Comparison of ENCODE assay signal across 16 mouse cellular contexts in genomic region chr3:30394911-30395310, GRCm38 (mm10).
A peak's percentile ranks its signal among the peaks of the same experiment; 100 is the strongest.
DNase-seq lines count a peak whose midpoint lies in the region; ATAC-seq lines count a peak whose summit lies in the region.
"Had no signal": no experiment of that assay in that cellular context is flagged by ENCODE, and none has a peak within 500 bp of the region (broad histone marks: within the 10 kb centered on the region; RNA-seq: fewer than 3 reads in every experiment).

No protein-coding gene starts in this region.

- no peak for ATAC-seq in cerebellum, adult (ENCODE audit: insufficient number of reproducible peaks, low FRiP score, low TSS enrichment)
- ATAC-seq: forebrain, embryonic 14.5 days; forebrain, embryonic 16.5 days had no signal

- DNase-seq in cerebellum, postnatal 14 days = peak; percentile 55 to 57
- DNase-seq in heart, adult 11 months = peak; percentile 54
- DNase-seq in heart, postnatal 14 days = no peak
- peak; percentile 45 for DNase-seq in left cerebral cortex, postnatal 4 days
- no peak for DNase-seq in left cerebral cortex, adult 11 months (ENCODE audit: low spot score)
- DNase-seq: adrenal gland, adult 2 months; adrenal gland, postnatal 10 days; adrenal gland, postnatal 25 days; cerebellum, adult 18-20 months; cerebellum, adult 8-10 months; cerebellum, adult 9-11 months; cerebellum, postnatal 36 days; embryo, embryonic 11 days had no signal

- intact Hi-C loops in heart, postnatal 14 days (cut with DNase I) = no loop called here
- intact Hi-C loops in left cerebral cortex, postnatal 4 days (cut with DNase I) = no loop called here

Comparison
In these comparisons a context has a peak if more than half of its experiments do, and no peak if none do; other contexts are left out.
1. DNase-seq: peak in cerebellum, postnatal 14 days (2 of 2), heart, adult 11 months (single experiment) and left cerebral cortex, postnatal 4 days (single experiment); none in heart, postnatal 14 days (0 of 2) and left cerebral cortex, adult 11 months (single experiment).